ENCODE assay signal across 9 mouse cellular contexts in genomic region chr8:31520991-31521448, GRCm38 (mm10).
DNase-seq lines count a peak whose midpoint lies in the region; ATAC-seq and TF ChIP-seq lines count a peak whose summit lies in the region.
"Had no signal": no experiment of that assay in that cellular context is flagged by ENCODE, and none has a peak within 500 bp of the region (broad histone marks: within the 10 kb centered on the region; RNA-seq: fewer than 3 reads in every experiment).

No protein-coding gene starts in this region.

- no peak for TF ChIP-seq CTCF in thymus, adult 2 months (IDR thresholded peaks at IDR 0.05; ENCODE audit: borderline replicate concordance, control insufficient read depth, extremely low read depth, insufficient read depth, low read length, poor library complexity)

- ATAC-seq in intestine, embryonic 16.5 days: peak; percentile 76
- ATAC-seq in lung, embryonic 15.5 days (ENCODE audit: borderline replicate concordance, extremely low read depth, low FRiP score, low TSS enrichment): peak; percentile 97
- ATAC-seq in hindbrain, embryonic 11.5 days (ENCODE audit: low FRiP score): no peak

- no peak overlapping the region for H3K9ac ChIP-seq in intestine, embryonic 16.5 days (ENCODE audit: low read depth, low read length)
- no peak overlapping the region for H3K9ac ChIP-seq in lung, embryonic 15.5 days
- H3K9ac ChIP-seq in hindbrain, embryonic 11.5 days (ENCODE audit: low read depth, low read length): no peak overlapping the region
- H3K9ac ChIP-seq: forebrain, embryonic 12.5 days had no signal

- no peak overlapping the region for H3K4me2 ChIP-seq in intestine, embryonic 16.5 days (ENCODE audit: low read depth, low read length)
- H3K4me2 ChIP-seq in lung, embryonic 15.5 days: no peak overlapping the region
- no peak overlapping the region for H3K4me2 ChIP-seq in hindbrain, embryonic 11.5 days (replicated peaks; ENCODE audit: low read depth, low read length)
- H3K4me2 ChIP-seq: forebrain, embryonic 12.5 days had no signal

- no peaks in the 10 kb centered on the region for H3K4me1 ChIP-seq in intestine, embryonic 16.5 days (ENCODE audit: control insufficient read depth, insufficient read depth, low read length)
- 0 out of 2 replicates have a peak, but pooled peaks cover 2% of the 10 kb centered on the region for H3K4me1 ChIP-seq in lung, embryonic 15.5 days
- no peaks in the 10 kb centered on the region for H3K4me1 ChIP-seq in thymus, adult 2 months (replicated peaks; ENCODE audit: control insufficient read depth, insufficient read depth, low read length)
- no peaks in the 10 kb centered on the region for H3K4me1 ChIP-seq in hindbrain, embryonic 11.5 days (replicated peaks; ENCODE audit: control insufficient read depth, insufficient read depth, low read length)
- H3K4me1 ChIP-seq: forebrain, embryonic 12.5 days had no signal

- no peaks in the 10 kb centered on the region for H3K27me3 ChIP-seq in intestine, embryonic 16.5 days (replicated peaks; ENCODE audit: control insufficient read depth, insufficient read depth, low read length)
- H3K27me3 ChIP-seq in lung, embryonic 15.5 days: no peaks in the 10 kb centered on the region
- H3K27me3 ChIP-seq in thymus, adult 2 months (ENCODE audit: control insufficient read depth, insufficient read depth, low read length): no peaks in the 10 kb centered on the region
- no peaks in the 10 kb centered on the region for H3K27me3 ChIP-seq in hindbrain, embryonic 11.5 days (ENCODE audit: control insufficient read depth, insufficient read depth, low read length)
- H3K27me3 ChIP-seq: forebrain, embryonic 12.5 days had no signal

- H3K36me3 ChIP-seq in intestine, embryonic 16.5 days (ENCODE audit: control insufficient read depth, insufficient read depth, low read length): no peaks in the 10 kb centered on the region
- no peaks in the 10 kb centered on the region for H3K36me3 ChIP-seq in lung, embryonic 15.5 days
- no peaks in the 10 kb centered on the region for H3K36me3 ChIP-seq in thymus, adult 2 months (ENCODE audit: control insufficient read depth, insufficient read depth, low read length)
- H3K36me3 ChIP-seq in hindbrain, embryonic 11.5 days (ENCODE audit: control insufficient read depth, insufficient read depth, low read length): no peaks in the 10 kb centered on the region
- H3K36me3 ChIP-seq: forebrain, embryonic 12.5 days had no signal

- no peak for TF ChIP-seq POLR2A in thymus, adult 2 months (IDR thresholded peaks at IDR 0.05; ENCODE audit: control insufficient read depth, extremely low read depth, insufficient read depth, low read length, poor library complexity)

- H3K4me3 ChIP-seq in intestine, embryonic 16.5 days (ENCODE audit: low read length): no peak overlapping the region
- H3K4me3 ChIP-seq in lung, embryonic 15.5 days: no peak overlapping the region
- H3K4me3 ChIP-seq in thymus, adult 2 months (ENCODE audit: control insufficient read depth, insufficient read depth, low read length): no peak overlapping the region
- no peak overlapping the region for H3K4me3 ChIP-seq in hindbrain, embryonic 11.5 days (ENCODE audit: low read depth, low read length)
- H3K4me3 ChIP-seq: forebrain, embryonic 12.5 days had no signal

- DNase-seq in 416B (ENCODE audit: low read depth) (peak; percentile 0), NIH3T3 (ENCODE audit: low read depth) (peak; percentile 85)
- DNase-seq in left cerebral cortex, adult 18-20 months (ENCODE audit: low spot score in 2 of 2): no peak
- DNase-seq in thymus, adult 2 months: no peak
- no peak for DNase-seq in hindbrain, embryonic 11.5 days (ENCODE audit: low spot score)
- DNase-seq: left cerebral cortex, postnatal 4 days had no signal

- 45% methylated on average over 2 of the region's 2 CpGs for WGBS in intestine, embryonic 16.5 days
- 32% methylated on average over 2 of the region's 2 CpGs for WGBS in lung, embryonic 15.5 days
- 62% methylated on average over 2 of the region's 2 CpGs for WGBS in thymus, adult 2 months
- 42% methylated on average over 2 of the region's 2 CpGs for WGBS in hindbrain, embryonic 11.5 days

- no peak overlapping the region for H3K27ac ChIP-seq in intestine, embryonic 16.5 days (ENCODE audit: low read length)
- H3K27ac ChIP-seq in lung, embryonic 15.5 days: peak overlapping the region; percentile 55; the same call in 1 of the 2 replicates
- H3K27ac ChIP-seq in thymus, adult 2 months (ENCODE audit: control insufficient read depth, insufficient read depth, low read length): no peak overlapping the region
- no peak overlapping the region for H3K27ac ChIP-seq in hindbrain, embryonic 11.5 days (ENCODE audit: low read depth, low read length)
- H3K27ac ChIP-seq: forebrain, embryonic 12.5 days had no signal

- no peaks in the 10 kb centered on the region for H3K9me3 ChIP-seq in intestine, embryonic 16.5 days (ENCODE audit: control insufficient read depth, low read length)
- no peaks in the 10 kb centered on the region for H3K9me3 ChIP-seq in lung, embryonic 15.5 days
- H3K9me3 ChIP-seq in hindbrain, embryonic 11.5 days (ENCODE audit: control insufficient read depth, low read length): no peaks in the 10 kb centered on the region
- H3K9me3 ChIP-seq: forebrain, embryonic 12.5 days had no signal

Comparison
In these comparisons a context has a peak if more than half of its experiments do, and no peak if none do; other contexts are left out.
1. DNase-seq: peak in 416B (single experiment) and NIH3T3 (single experiment); none in left cerebral cortex, adult 18-20 months (0 of 2), thymus, adult 2 months (single experiment) and hindbrain, embryonic 11.5 days (single experiment).